Mouse (Mus musculus) testis, adult 10 weeks (tissue): ENCODE results near the gene Zfp27. TPM values are rescaled to one million over a fixed set of nuclear protein-coding genes. Genes with fewer than 3 reads are reported as not detected.

Experiments used
- polyA plus RNA-seq: library from polyadenylated mRNA; stranded (reverse); fragments of 350-450 nt; fragmentation: Illumina TruSeq; extraction: RNeasy Lipid Tissue Mini Kit (QIAGEN cat#74804); gene quantifications from one replicate; pipeline ENCODE4 v1.2.3, GENCODE M21; 2014; ENCODE audit warnings: low read depth, low replicate concordance

Gene Zfp27
- polyA plus RNA-seq = 3.7 TPM

GRCm38 (mm10) chr7:29905966-29906681, at the start of gene Zfp27:
Gene Zfp27 (minus strand): TSS chr7:29906572.

GRCm38 (mm10) chr7:29953513-29954401, 47.4 kb upstream of the Zfp27 start, which contains the start of gene Zfp74:
Gene Zfp74 (minus strand): TSS chr7:29954089.

GRCm38 (mm10) chr7:29908130-29908950, 2.0 kb upstream of the Zfp27 start, which contains the start of gene Zfp383:
Gene Zfp383 (plus strand): TSS chr7:29908223.

GRCm38 (mm10) chr7:29859532-29860517, 46.5 kb downstream of the Zfp27 start, which contains the start of gene Zfp420:
Gene Zfp420 (plus strand): TSS chr7:29859979.

GRCm38 (mm10) chr7:29853219-29853842, 53.0 kb downstream of the Zfp27 start, which contains the start of gene Zfp940:
Gene Zfp940 (minus strand): TSS chr7:29853669.

Other genes starting within 250 kb of the Zfp27 start
- gene Catsperg2, start 179.5 kb downstream of the Zfp27 start, polyA plus RNA-seq = 94.6 TPM
- gene Zfp84, start 138.0 kb downstream of the Zfp27 start, polyA plus RNA-seq = 2.0 TPM
- gene Zfp30, start 122.6 kb downstream of the Zfp27 start, polyA plus RNA-seq = 0.29 TPM
- gene Zfp790, start 90.5 kb downstream of the Zfp27 start, polyA plus RNA-seq = 2.7 TPM
- gene Zfp940, start 52.9 kb downstream of the Zfp27 start, polyA plus RNA-seq = 4.0 TPM
- gene Zfp420, start 46.6 kb downstream of the Zfp27 start, polyA plus RNA-seq = 5.7 TPM
- 4.6 TPM for gene Zfp383, start 1.7 kb upstream of the Zfp27 start, polyA plus RNA-seq
- 1.8 TPM for gene Zfp74, start 47.5 kb upstream of the Zfp27 start, polyA plus RNA-seq
- gene Zfp568, start 77.4 kb upstream of the Zfp27 start, polyA plus RNA-seq = 3.3 TPM
- gene Zfp14, start 144.8 kb upstream of the Zfp27 start, polyA plus RNA-seq = 2.4 TPM
- 2.5 TPM for gene Zfp82, start 166.3 kb upstream of the Zfp27 start, polyA plus RNA-seq
- 0.41 TPM for gene Gm26920, start 183.8 kb upstream of the Zfp27 start, polyA plus RNA-seq
- 1.9 TPM for gene Zfp566, start 184.0 kb upstream of the Zfp27 start, polyA plus RNA-seq
- gene Zfp260, start 188.2 kb upstream of the Zfp27 start, polyA plus RNA-seq = 31.7 TPM
- gene Zfp382, start 215.4 kb upstream of the Zfp27 start, polyA plus RNA-seq = 11.5 TPM